Mouse (Mus musculus) gonadal fat pad, adult 2 months (tissue): ENCODE measurements around the gene Mei1. TPM values are rescaled to one million over a fixed set of nuclear protein-coding genes. Genes with fewer than 3 reads are reported as not detected.

Experiments used
- DNase-seq: peaks from one replicate; pipeline ENCODE4 v3.0.0-alpha.2; 2012; ENCODE audit warnings: low read depth
- polyA plus RNA-seq: library from polyadenylated mRNA; depleted of rRNA; stranded (reverse); fragments of >200 nt; gene quantifications from 2 replicates; pipeline ENCODE4 v1.2.3, GENCODE M21; 2012; rRNA removed

The Mei1 gene
- polyA plus RNA-seq, 1 experiment, result 0.04 TPM

DNA sequence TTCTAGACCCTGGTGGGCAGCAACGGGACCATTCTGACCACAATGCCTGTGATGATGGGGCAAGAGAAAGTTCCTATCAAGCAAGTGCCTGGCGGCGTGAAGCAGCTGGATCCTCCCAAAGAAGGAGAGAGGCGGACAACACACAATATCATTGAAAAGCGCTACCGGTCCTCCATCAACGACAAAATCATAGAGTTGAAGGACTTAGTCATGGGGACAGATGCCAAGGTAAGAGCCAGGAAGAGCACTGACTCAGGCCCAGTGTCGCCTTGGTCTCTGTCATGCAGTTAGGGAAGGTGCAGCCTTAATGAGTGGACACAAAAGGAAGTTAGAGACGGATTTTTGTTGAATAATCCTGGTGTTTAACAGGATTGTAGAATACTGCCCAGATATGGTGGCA is 105.3 kb downstream of the Mei1 start:
- DNase-seq, result no peak

Other genes with a start within 250 kb of the Mei1 start
- 25.8 and 37.8 TPM in 2 replicates for gene Tob2, start 211.2 kb upstream of the Mei1 start, polyA plus RNA-seq
- 31.5 and 41.4 TPM in 2 replicates for gene Phf5a, start 198.1 kb upstream of the Mei1 start, polyA plus RNA-seq
- gene Aco2, start 197.7 kb upstream of the Mei1 start, polyA plus RNA-seq, result 305 and 314 TPM in 2 replicates
- gene Polr3h, start 143.8 kb upstream of the Mei1 start, polyA plus RNA-seq, result 14.1 and 17.0 TPM in 2 replicates
- gene Csdc2, start 133.2 kb upstream of the Mei1 start, polyA plus RNA-seq, result 10.0 and 13.9 TPM in 2 replicates
- 59.5 and 76.2 TPM in 2 replicates for gene Pmm1, start 109.1 kb upstream of the Mei1 start, polyA plus RNA-seq
- gene 1700029P11Rik, start 89.5 kb upstream of the Mei1 start, polyA plus RNA-seq, result 0.35 and 0.52 TPM in 2 replicates
- 13.5 and 13.8 TPM in 2 replicates for gene Xrcc6, start 82.2 kb upstream of the Mei1 start, polyA plus RNA-seq
- 28.0 and 30.0 TPM in 2 replicates for gene Desi1, start 36.1 kb upstream of the Mei1 start, polyA plus RNA-seq
- gene Snu13, start 22.4 kb upstream of the Mei1 start, polyA plus RNA-seq, result 71.8 and 84.4 TPM in 2 replicates
- gene 4930407I10Rik, start 10.8 kb upstream of the Mei1 start, polyA plus RNA-seq, result 0.09 and 0.15 TPM in 2 replicates
- gene Ccdc134, start 57.9 kb downstream of the Mei1 start, polyA plus RNA-seq, result 11.7 and 16.5 TPM in 2 replicates
- 135 and 139 TPM in 2 replicates for gene Srebf2, start 77.2 kb downstream of the Mei1 start, polyA plus RNA-seq
- gene Shisa8, start 142.8 kb downstream of the Mei1 start, polyA plus RNA-seq, result 0.22 and 0.27 TPM in 2 replicates
- gene Tnfrsf13c, start 154.4 kb downstream of the Mei1 start, polyA plus RNA-seq, result 0.19 and 0.61 TPM in 2 replicates
- gene Cenpm, start 174.8 kb downstream of the Mei1 start, polyA plus RNA-seq, result 3.4 and 5.7 TPM in 2 replicates
- not detected in 2 replicates for gene 1500009C09Rik, start 182.4 kb downstream of the Mei1 start, polyA plus RNA-seq
- gene Sept3, start 204.9 kb downstream of the Mei1 start, polyA plus RNA-seq, result 1.2 and 1.3 TPM in 2 replicates
- gene Wbp2nl, start 229.0 kb downstream of the Mei1 start, polyA plus RNA-seq, result 0.71 and 0.73 TPM in 2 replicates